Mouse (Mus musculus) frontal cortex, adult (tissue): ENCODE measurements around the gene Akirin1.

Experiments used
- ATAC-seq: cut with Nextera tagmentation; 2 replicates; pipeline ENCODE4 v1.9.2; 2017; ENCODE audit warnings: mild to moderate bottlenecking, moderate library complexity, mixed read lengths; ENCODE audit not compliant: low TSS enrichment

Akirin1 gene

GRCm38 (mm10) chr4:123718434-123718780 lies 31.7 kb downstream of the Akirin1 start:
- 0 out of 2 replicates have a peak, but pooled peaks have one; percentile 4 for ATAC-seq

- ATAC-seq: peak; percentile 99
Observed at GRCm38 (mm10) chr4:123717574-123718433, 32.3 kb downstream of the Akirin1 start, which contains the start of gene Ndufs5. Ndufs5 (minus strand) TSS chr4:123718202.

GRCm38 (mm10) chr4:123712431-123712830 lies 37.7 kb downstream of the Akirin1 start:
- ATAC-seq: no peak

- no peak for ATAC-seq
Observed at GRCm38 (mm10) chr4:123707340-123707739, 42.8 kb downstream of the Akirin1 start.

- ATAC-seq: peak; percentile 74; the same call in 1 of the 2 replicates
Observed at GRCm38 (mm10) chr4:123705340-123705739, 44.8 kb downstream of the Akirin1 start.

GRCm38 (mm10) chr4:123693384-123693783 lies 56.8 kb downstream of the Akirin1 start:
- ATAC-seq: no peak

- no peak for ATAC-seq
Observed at GRCm38 (mm10) chr4:123692071-123692470, 58.1 kb downstream of the Akirin1 start.

- ATAC-seq: no peak
Observed at GRCm38 (mm10) chr4:123690311-123690710, 59.8 kb downstream of the Akirin1 start.

- peak; percentile 9; the same call in 1 of the 2 replicates for ATAC-seq
Observed at GRCm38 (mm10) chr4:123687025-123687781, 62.9 kb downstream of the Akirin1 start.

- peak; percentile 5; the same call in 1 of the 2 replicates for ATAC-seq
Observed at GRCm38 (mm10) chr4:123686368-123687024, 63.6 kb downstream of the Akirin1 start.

GRCm38 (mm10) chr4:123685506-123686242 lies 64.5 kb downstream of the Akirin1 start:
- peak; percentile 11; the same call in 1 of the 2 replicates for ATAC-seq

GRCm38 (mm10) chr4:123685046-123685445 lies 65.1 kb downstream of the Akirin1 start:
- no peak for ATAC-seq
